Mouse (Mus musculus): ENCODE data around the gene Cox5a.
A peak's percentile ranks its signal among the peaks of the same experiment; 100 is the strongest.

Gene Cox5a

GRCm38 (mm10) chr9:57526435-57526834 is 5.4 kb downstream of the Cox5a start:
- no peak for DNase-seq

GRCm38 (mm10) chr9:57531946-57532345 is 10.9 kb downstream of the Cox5a start:
- DNase-seq: no peak

GRCm38 (mm10) chr9:57536362-57536761 is 15.3 kb downstream of the Cox5a start:
- no peak for DNase-seq

- DNase-seq: peak; percentile 91
Observed at GRCm38 (mm10) chr9:57537044-57537727, 16.1 kb downstream of the Cox5a start, which contains the start of gene Fam219b. Gene Fam219b, plus strand, starts transcription at chr9:57537528.

DNA sequence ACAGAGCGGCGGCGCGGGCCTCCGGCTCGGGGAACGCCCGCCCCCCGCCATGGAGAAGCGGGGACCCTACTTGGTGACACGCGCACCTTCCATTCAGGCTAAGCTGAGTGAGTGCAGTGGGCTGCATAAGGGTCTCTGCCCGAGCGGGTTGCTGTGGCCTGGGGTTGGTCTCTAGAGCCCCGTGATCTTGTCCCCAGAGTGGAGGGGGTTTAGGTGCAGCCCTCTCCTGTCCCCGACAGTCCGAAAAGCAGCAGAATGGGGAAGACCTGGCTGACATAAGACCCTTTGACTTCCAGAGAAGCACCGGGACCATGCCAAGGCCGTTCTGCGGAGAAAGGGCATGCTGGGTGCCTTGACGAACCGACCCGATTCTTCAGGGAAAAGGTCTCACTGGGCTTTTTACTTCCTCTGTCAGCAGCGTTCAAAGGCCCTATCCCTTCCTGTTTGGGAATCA is 16.7 kb downstream of the Cox5a start:
- no peak for DNase-seq

- no peak for DNase-seq
Observed at GRCm38 (mm10) chr9:57539550-57539949, 18.5 kb downstream of the Cox5a start.

DNA sequence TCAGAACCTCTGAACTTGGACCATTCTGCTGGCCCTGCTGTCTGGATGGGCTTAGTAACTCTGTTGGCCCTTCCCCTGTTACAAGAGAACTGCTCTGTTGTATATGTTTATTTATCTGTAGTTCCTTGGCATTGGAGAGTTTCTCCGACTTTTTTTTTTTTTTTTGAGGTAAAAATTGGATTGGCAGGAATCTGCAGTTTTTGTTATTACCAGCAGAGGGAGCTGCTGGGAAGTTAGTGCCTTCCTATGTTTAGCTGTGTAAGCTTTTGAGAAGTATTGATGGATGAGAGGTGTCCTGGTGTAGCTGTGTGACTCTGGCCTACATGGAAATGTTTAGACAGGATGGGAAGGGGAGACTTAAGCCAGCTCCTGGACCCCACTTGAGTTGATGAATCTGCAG is 20.2 kb downstream of the Cox5a start:
- DNase-seq: no peak

- DNase-seq: no peak
Observed at GRCm38 (mm10) chr9:57543951-57544350, 22.9 kb downstream of the Cox5a start.

- DNase-seq: no peak
Observed at GRCm38 (mm10) chr9:57547287-57547686, 26.2 kb downstream of the Cox5a start.

- DNase-seq: no peak
Observed at GRCm38 (mm10) chr9:57547869-57548268, 26.8 kb downstream of the Cox5a start.

GRCm38 (mm10) chr9:57549186-57549585 is 28.1 kb downstream of the Cox5a start:
- no peak for DNase-seq

GRCm38 (mm10) chr9:57550126-57550862 is 29.2 kb downstream of the Cox5a start:
- peak; percentile 76 for DNase-seq

GRCm38 (mm10) chr9:57552139-57552887 is 31.2 kb downstream of the Cox5a start, which contains the start of gene Mpi:
Gene Mpi, minus strand, starts transcription at chr9:57552763.
- peak; percentile 59 for DNase-seq

GRCm38 (mm10) chr9:57553119-57553518 is 32.0 kb downstream of the Cox5a start:
- DNase-seq: no peak

- DNase-seq: no peak
Observed at GRCm38 (mm10) chr9:57554753-57555152, 33.7 kb downstream of the Cox5a start.

DNA sequence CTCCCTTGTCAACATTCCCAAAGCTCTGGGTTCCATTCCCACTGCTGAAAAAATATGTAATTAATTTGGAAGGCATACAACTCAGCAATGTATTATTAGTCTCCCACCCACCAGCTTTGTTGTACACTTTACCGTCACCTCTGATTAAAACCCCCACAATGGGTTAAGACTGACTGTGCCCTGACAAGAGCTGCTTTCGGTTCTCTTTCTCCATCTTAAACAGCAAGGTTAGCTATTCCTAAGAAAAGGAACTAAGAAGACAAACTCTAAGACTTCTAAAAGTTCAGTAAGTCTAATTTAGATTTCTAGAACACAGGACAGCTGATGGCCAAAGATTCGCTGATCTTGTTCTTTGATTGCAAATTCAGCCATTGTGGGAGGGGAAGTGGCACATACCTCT is 36.1 kb downstream of the Cox5a start:
- no peak for DNase-seq

DNA sequence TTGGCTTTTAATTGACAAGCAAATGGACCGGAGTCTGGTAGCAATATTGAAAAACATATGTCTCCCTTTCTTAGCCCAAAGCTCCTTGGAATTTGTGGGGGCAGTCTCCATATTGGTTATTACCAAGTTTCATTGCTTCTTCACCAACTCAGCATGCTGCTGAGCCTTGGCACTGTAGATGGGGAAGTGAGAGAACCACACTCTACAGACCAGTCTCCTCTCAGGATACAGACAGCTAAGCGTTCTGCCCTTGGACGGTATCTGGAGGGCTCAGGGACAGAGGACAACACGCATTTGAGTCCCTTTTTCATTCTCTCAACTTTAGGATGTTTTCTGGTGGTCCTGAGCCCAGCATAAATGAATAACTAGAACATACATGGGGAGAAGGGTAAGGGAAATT is 37.6 kb downstream of the Cox5a start:
- DNase-seq: no peak

DNA sequence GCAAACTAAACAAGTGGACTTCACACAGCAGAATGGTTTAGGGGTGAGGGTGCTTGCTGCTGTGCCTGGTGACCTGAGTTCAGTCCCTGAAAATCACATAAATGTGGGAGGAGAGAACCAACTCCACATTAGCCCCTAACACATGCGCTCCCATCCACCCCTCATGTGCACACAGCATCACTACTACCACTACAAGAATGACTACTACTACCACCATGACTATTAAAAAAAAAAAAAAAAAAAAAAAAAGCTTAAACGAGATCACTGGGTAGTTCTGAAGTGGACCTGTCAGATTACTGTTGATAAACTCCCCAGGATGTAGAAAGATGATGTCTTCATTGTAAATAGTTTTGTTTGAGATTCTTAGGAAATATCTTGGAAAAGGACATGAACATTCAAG is 38.5 kb downstream of the Cox5a start:
- no peak for DNase-seq

DNA sequence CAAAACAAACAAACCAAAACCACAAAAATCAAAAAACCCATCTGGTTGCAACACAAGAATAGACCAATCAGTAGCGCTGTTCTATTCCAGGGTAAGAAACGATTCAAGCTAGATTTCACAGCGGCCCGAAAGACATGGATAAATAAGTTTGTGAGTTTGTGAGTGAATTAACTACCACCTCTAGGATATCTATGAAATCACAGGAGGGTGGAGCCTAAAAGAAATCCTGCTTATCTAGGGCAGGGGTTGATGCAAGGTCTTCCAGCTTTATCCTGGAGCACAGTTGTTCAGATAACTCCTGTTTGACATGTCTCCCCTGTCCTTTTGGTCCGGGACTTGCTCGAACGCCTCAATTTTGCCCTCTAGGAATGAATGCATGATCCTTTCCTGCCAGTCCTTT is 39.2 kb downstream of the Cox5a start:
- no peak for DNase-seq

DNA sequence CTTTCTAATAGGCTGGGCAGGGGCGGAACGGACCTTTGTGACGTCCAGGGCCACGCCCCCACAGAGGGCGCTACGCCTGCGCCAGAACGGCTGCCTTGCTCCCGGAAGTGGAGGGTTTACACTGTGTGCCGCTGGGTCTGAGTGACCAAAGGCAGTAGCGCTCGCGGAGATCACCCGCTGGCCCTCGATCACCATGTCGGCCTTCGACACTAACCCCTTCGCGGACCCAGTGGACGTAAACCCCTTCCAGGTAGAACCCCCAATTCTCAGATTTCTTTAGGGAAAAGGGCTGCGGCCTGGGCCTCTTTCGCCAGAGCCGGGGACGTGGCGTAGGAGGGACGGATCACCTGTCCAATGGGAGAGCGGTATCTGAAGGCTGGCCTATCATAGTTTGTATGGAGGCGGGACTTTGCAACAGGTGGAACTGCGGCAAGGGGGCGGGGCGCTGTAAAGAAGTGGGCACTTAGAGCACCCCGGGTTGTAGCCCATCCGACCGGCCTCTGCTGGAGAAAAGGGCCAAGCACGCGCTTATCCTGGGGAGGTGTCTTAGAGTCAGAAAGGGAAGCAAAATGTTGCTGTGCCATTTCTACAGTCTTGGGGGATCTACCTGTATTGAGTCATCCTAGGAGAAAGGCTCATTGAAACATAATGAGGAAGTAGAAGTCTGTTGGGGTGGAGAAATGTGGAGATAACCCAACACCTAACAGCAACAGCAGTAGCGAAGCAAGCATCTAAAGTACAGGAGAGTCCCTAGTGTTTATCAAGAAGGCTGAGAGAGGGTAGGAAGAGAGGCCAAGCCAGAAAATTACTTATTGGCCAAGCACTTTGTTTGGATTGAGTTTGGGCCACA is 40.0 kb downstream of the Cox5a start, which contains the start of gene Scamp2:
TSS of gene Scamp2 (plus strand) at position 83 of the 850 bp plus-strand sequence.
- peak; percentile 95 for DNase-seq

DNA sequence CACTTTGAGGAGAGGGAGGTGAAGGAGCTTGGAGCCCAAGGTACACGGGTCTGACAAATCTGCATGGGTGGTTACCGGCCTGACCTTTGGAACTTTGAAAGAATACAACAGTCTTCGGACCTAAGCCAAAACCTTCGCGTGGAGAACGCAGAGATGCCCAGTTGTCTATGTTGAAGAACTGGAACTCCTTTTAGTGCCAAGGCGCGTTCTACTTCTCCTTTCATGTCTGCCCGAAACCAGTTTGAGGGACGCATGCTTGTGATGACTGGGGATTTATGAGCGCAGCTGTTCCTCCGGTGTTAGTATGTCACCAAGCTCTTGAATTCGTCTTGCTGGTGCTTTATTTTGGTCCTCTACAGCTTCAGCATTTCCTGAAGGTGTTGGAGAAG is 40.6 kb downstream of the Cox5a start:
- DNase-seq: peak; percentile 75

GRCm38 (mm10) chr9:57562896-57563372 is 41.9 kb downstream of the Cox5a start:
- peak; percentile 67 for DNase-seq
